Mouse (Mus musculus) midbrain, embryonic 16.5 days (tissue): ENCODE results near the gene Mlec. TPM values are rescaled to one million over a fixed set of nuclear protein-coding genes. Genes with fewer than 3 reads are reported as not detected.
A peak's percentile ranks its signal among the peaks of the same experiment; 100 is the strongest.

Source experiments
- ATAC-seq: fragments of 200-750 bp; cut with Nextera tagmentation; 2 replicates; pipeline ENCODE4 v1.8.0; 2017; ENCODE audit warnings: moderate TSS enrichment
- H3K27ac ChIP-seq: fragments of 300-500 bp; sonication (generic); 2 replicates; pipeline ENCODE4 v1.5.1; 2014; ENCODE audit warnings: mild to moderate bottlenecking, low read length, mixed read lengths
- H3K27me3 ChIP-seq: fragments of 300-500 bp; sonication (generic); 2 replicates; pipeline ENCODE4 v1.6.1; 2014; ENCODE audit warnings: low read depth, low read length, mixed read lengths; ENCODE audit not compliant: control insufficient read depth, insufficient read depth
- H3K36me3 ChIP-seq: fragments of 300-500 bp; sonication (generic); 2 replicates; pipeline ENCODE4 v1.6.1; 2014; ENCODE audit warnings: mild to moderate bottlenecking, low read length, moderate library complexity, mixed read lengths; ENCODE audit not compliant: control insufficient read depth, insufficient read depth
- H3K4me1 ChIP-seq: fragments of 300-500 bp; sonication (generic); 2 replicates; pipeline ENCODE4 v1.6.1; 2014; ENCODE audit warnings: mild to moderate bottlenecking, low read length, mixed read lengths; ENCODE audit not compliant: control insufficient read depth, insufficient read depth
- H3K4me2 ChIP-seq: fragments of 300-500 bp; sonication (generic); 2 replicates; pipeline ENCODE4 v1.6.1; 2014; ENCODE audit warnings: mild to moderate bottlenecking, low read length, mixed read lengths
- H3K4me3 ChIP-seq: fragments of 300-500 bp; sonication (generic); 2 replicates; pipeline ENCODE4 v1.5.1; 2014; ENCODE audit warnings: low read depth, mild to moderate bottlenecking, low read length, moderate library complexity, mixed read lengths
- H3K9ac ChIP-seq: fragments of 300-500 bp; sonication (generic); 2 replicates; pipeline ENCODE4 v1.6.1; 2014; ENCODE audit warnings: low read depth, low read length, mixed read lengths
- H3K9me3 ChIP-seq: fragments of 300-500 bp; sonication (generic); replicated peaks from 2 replicates; pipeline ENCODE4 v1.6.1; 2014; ENCODE audit warnings: mild to moderate bottlenecking, low read length, mixed read lengths; ENCODE audit not compliant: control insufficient read depth, poor library complexity, severe bottlenecking
- WGBS: fragments of 180-500 bp; shearing (Covaris S2); extraction: QIAGEN DNeasy Blood & Tissue Kit; methylation state at CpG from one replicate; pipeline ENCODE4 v1.1.7; 2014; 5-methylcytosine and 5-hydroxymethylcytosine counted together
- polyA plus RNA-seq: library from polyadenylated mRNA; unstranded; fragments of >200 nt; fragmentation: Nextera tagmentation; extraction: Ambion mirVana; gene quantifications from 2 replicates; pipeline ENCODE4 v1.2.1, GENCODE M21; 2015

Mlec gene
- polyA plus RNA-seq, 1 experiment from 2014 or later, result 25.4 TPM

DNA sequence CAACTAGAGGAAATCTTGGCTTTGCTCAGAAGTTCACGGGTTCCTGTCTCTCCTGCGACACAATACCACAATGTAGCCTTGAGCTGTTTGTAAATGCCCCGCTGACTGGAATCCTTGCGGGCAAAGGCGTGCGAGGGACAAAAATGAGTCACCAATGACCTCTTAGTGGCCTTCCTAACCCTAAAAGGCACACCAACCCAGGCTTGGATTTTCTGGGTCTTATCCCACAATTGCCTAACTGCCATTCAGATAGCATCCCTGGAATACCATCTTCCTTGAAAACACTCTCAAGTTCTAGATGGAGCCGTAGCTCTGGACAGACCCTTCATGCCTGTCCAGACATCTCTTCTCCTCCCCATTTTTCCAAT lies 34.8 kb upstream of the Mlec start:
- Histone ChIP-seq H3K4me1 (peaks cover 17% of the 10 kb centered on the region), H3K27me3 (peaks cover 18% of the 10 kb centered on the region), H3K36me3 (no peaks in the 10 kb centered on the region), H3K9ac (peak overlapping the region; percentile 78), H3K4me2 (peak overlapping the region; percentile 99), H3K27ac (no peak overlapping the region), H3K4me3 (peak overlapping the region; percentile 60), H3K9me3 (no peaks in the 10 kb centered on the region)
- no peak for ATAC-seq
- WGBS, result 12% methylated on average over 7 of the region's 7 CpGs

DNA sequence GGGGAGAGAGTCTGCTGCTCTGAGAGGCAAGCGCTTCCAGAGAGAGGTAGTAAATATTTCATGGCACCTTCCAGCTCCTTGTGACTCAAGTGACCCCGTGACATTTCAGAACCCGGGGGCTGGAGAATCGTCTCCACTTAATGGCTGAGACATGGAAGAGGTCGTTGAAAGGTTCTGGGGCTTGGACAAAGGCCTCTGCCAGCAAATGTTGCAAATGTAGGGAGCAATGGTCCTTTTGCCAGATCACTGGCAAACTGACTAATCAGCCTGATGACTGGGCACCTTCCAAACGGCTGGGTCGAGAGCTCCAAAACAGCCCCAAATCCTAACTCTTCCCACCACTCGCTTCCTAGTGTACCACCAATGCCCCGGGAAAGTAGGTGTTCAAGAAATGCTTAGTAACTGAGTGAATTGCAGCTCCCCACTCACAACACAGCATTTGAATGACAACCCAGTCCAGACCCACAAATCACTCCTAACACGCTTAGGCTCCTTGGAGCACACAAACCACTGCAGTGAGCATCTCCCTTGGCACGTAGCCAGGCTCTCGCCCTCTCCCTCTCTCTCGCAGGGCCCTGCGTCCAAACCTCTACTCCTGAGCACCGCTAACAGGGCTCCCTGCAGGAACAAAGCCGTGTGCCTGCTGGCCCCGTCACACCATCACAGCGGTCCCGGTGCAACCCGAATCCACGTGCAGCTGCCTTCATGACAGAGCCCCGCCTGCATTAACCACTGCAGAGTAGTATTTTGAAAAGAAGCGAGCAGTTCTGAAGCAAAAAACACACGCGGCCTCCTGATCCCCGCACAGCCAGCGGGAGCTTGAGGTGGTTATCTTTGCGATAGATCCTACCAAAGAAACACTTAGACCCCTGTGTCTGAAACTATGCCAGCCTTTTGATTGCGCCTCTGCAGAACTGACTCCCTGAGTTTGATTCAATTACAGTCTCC lies 34.2 kb upstream of the Mlec start:
- H3K36me3 ChIP-seq, result no peaks in the 10 kb centered on the region
- H3K27ac ChIP-seq, result no peak overlapping the region
- H3K4me3 ChIP-seq, result peak overlapping the region; percentile 60; the same call in 1 of the 2 replicates
- ATAC-seq, result no peak
- peaks cover 18% of the 10 kb centered on the region for H3K27me3 ChIP-seq
- no peaks in the 10 kb centered on the region for H3K9me3 ChIP-seq
- WGBS, result 7% methylated on average over 29 of the region's 29 CpGs
- peak overlapping the region; percentile 26; the same call in 1 of the 2 replicates for H3K9ac ChIP-seq
- H3K4me1 ChIP-seq, result peaks cover 17% of the 10 kb centered on the region
- peak overlapping the region; percentile 99 for H3K4me2 ChIP-seq

DNA sequence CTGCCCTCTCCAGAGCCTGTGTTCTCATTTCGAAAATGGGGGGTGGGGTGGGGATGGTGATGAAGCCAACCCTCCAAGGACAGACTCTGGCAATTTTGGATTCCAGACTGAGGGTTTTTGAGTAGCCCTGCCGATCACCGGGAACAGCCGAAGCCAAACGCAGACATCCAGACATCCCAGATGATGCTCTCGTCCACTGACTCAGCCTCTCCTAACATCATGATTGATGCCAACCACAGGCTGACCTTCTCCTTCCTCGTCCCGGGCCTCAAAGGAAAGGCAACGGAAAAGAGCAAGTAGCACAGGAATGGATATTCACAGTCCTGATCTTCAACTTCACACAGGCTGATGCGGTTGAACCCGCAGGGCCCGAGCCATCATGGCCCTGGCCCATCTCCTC lies 32.1 kb upstream of the Mlec start:
- Histone ChIP-seq H3K4me1 (peaks cover 28% of the 10 kb centered on the region), H3K4me3 (no peak overlapping the region), H3K4me2 (no peak overlapping the region), H3K36me3 (no peaks in the 10 kb centered on the region), H3K9ac (no peak overlapping the region), H3K9me3 (no peaks in the 10 kb centered on the region), H3K27me3 (peaks cover 18% of the 10 kb centered on the region), H3K27ac (no peak overlapping the region)
- no peak for ATAC-seq
- 83% methylated on average over 12 of the region's 12 CpGs for WGBS

DNA sequence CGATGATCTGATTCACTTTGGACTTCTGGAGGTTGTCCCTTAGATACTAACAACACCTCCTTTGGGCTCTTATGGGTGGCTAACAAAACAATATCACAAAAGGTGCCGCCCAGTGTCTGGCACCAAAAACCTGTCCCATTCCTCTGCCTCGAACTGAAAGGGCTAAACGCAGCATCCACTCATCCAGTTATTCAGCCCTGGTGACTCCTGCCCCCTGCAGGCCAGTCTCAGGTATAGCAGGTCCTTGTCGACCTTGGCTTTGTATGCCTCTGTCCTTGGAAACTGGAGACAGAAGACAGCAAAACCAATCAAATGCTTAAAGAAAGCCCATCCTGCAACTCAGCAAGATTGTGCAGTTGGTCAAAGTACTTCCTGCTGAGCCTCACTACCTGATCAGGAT lies 30.8 kb upstream of the Mlec start:
- Histone ChIP-seq H3K4me2 (no peak overlapping the region), H3K9me3 (no peaks in the 10 kb centered on the region), H3K27me3 (peaks cover 18% of the 10 kb centered on the region), H3K9ac (no peak overlapping the region), H3K4me1 (peaks cover 32% of the 10 kb centered on the region), H3K27ac (no peak overlapping the region), H3K4me3 (no peak overlapping the region), H3K36me3 (no peaks in the 10 kb centered on the region)
- no peak for ATAC-seq
- WGBS, result 49% methylated on average over 5 of the region's 5 CpGs

DNA sequence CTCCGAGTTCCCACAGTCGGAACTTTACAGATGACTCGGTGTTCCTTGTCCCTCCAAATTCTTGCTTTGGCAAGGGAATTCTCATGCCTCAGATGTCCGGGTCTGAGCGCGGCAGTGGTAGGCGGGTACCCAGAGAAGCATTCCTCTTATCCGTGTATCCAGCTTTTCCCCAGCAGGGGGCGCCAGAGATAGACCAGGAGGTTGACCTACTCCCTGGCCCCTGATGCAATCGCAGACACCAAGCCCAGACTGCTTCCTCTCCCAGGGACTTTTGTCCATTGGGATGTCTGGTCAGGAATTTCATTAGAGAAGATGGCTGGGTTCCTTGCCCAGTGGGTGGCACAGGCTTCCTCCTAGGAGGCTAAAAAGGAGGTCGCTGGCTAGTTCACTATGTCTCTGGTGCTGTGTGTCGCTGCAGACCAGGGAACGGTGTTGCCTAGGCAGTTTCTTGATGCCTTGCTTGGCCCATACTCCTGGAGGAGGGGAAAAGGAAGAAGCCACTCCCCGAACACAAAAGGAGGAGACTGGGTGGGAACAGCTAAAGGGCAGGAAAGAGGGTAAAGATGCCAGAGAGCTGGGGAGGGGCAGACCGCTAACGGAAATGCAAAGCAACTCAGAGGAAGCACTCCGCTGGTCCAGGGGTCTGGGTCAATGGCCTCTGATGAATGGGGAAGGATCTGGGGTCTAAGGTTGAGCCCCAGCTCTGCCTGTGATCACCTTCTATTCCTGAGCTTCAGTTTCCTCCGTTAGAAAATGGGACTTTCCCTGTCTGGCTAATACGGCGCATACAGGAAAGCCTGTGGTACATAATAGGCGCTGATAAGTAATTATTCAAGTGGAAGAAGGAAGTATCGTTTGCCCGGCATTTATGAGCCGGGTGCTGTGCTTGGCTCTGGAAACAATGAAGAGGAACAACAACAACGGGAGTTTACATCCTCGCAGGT lies 29.5 kb upstream of the Mlec start:
- Histone ChIP-seq H3K4me3 (no peak overlapping the region), H3K9ac (peak overlapping the region; percentile 15; the same call in 1 of the 2 replicates), H3K4me2 (peak overlapping the region; percentile 28), H3K4me1 (peaks cover 23% of the 10 kb centered on the region), H3K27ac (no peak overlapping the region), H3K27me3 (peaks cover 18% of the 10 kb centered on the region), H3K36me3 (no peaks in the 10 kb centered on the region), H3K9me3 (no peaks in the 10 kb centered on the region)
- 0 out of 2 replicates have a peak, but pooled peaks have one; percentile 55 for ATAC-seq
- WGBS, result 21% methylated on average over 26 of the region's 26 CpGs

DNA sequence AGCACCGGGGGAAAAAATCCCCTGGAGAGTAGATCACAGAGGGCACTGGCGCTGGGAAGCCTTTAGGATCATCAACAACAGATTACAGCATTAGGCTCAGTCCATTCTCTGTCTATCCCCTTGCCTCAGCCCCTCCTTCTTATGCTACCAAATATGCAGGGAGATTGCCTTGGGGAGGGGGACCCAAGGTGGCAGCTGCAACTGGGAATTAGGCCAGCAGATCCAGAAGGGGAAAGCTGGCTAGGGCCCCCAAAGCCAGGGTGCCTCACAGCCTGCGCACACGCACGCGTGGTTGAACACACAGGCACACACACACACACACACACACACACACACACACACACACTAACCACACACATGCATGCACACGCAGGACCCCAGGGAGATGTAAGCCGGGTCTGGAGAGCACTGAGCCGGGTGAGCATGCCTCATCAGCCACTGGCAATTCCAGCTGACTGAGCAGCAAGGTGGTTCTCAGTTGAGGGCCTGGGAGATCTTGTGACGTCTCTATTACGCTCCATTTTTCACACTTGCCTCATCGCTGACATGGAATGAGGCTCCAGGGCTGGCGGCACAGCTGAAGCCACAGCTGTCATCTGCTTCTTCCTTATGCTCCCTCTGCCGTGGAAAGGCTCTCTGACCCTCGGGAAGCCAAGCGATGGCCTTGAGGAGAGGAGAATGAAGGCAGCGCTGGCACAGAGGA lies 28.5 kb upstream of the Mlec start:
- H3K36me3 ChIP-seq, result no peaks in the 10 kb centered on the region
- peak; percentile 20; the same call in 1 of the 2 replicates for ATAC-seq
- no peak overlapping the region for H3K4me3 ChIP-seq
- peak overlapping the region; percentile 28 for H3K4me2 ChIP-seq
- no peak overlapping the region for H3K27ac ChIP-seq
- no peaks in the 10 kb centered on the region for H3K9me3 ChIP-seq
- H3K9ac ChIP-seq, result peak overlapping the region; percentile 15; the same call in 1 of the 2 replicates
- H3K27me3 ChIP-seq, result peaks cover 12% of the 10 kb centered on the region
- WGBS, result 19% methylated on average over 17 of the region's 17 CpGs
- peaks cover 16% of the 10 kb centered on the region for H3K4me1 ChIP-seq

DNA sequence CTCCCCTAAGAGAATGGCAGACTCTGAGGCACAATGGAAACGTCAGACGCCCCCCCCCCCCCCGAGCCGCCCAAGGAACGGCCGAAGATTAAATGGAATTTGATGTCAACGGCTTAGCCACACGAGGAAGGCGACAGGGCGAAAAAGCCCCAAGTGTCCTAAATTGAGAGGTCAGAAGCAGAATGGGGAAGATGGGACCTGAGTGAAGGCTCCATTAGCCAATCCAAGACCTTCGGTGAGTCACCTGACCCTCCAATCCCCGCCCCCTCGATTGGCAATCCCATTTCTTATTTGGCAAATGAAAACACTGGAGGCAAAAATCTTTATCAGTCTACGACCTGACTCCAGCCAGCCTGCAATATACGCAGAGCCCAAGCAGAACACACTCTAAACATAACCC lies 26.7 kb upstream of the Mlec start:
- Histone ChIP-seq H3K4me3 (peak overlapping the region; percentile 29), H3K36me3 (no peaks in the 10 kb centered on the region), H3K27ac (peak overlapping the region; percentile 53), H3K4me2 (peak overlapping the region; percentile 42), H3K27me3 (no peaks in the 10 kb centered on the region), H3K9ac (peak overlapping the region; percentile 45), H3K9me3 (no peaks in the 10 kb centered on the region), H3K4me1 (peaks cover 16% of the 10 kb centered on the region)
- WGBS, result 14% methylated on average over 14 of the region's 15 CpGs
- no peak; the same call in 1 of the 2 replicates for ATAC-seq

DNA sequence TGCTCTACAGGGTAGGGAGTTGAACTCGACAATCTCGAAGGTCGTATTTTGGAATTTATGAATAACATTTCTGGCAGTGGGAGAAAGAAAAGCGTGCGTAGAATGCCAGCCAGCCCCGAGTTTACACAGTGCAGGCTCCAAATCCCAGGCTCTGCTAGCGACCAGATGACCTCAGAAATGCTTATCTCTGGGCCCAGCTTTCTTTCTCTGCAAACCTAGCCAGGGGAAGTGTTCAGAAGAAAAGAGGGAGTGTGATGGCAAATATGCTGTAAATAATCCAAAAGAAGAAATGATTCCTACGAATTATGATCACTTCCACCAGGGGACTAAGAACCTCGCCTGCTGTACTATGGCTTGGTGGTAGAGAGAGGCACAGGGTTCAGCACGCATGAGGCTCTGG lies 25.5 kb upstream of the Mlec start:
- no peaks in the 10 kb centered on the region for H3K9me3 ChIP-seq
- 80% methylated on average over 10 of the region's 10 CpGs for WGBS
- H3K36me3 ChIP-seq, result no peaks in the 10 kb centered on the region
- H3K27ac ChIP-seq, result no peak overlapping the region
- H3K4me2 ChIP-seq, result no peak overlapping the region
- peaks cover 16% of the 10 kb centered on the region for H3K4me1 ChIP-seq
- H3K27me3 ChIP-seq, result no peaks in the 10 kb centered on the region
- no peak overlapping the region for H3K4me3 ChIP-seq
- H3K9ac ChIP-seq, result no peak overlapping the region
- ATAC-seq, result no peak
